Mouse (Mus musculus): ENCODE results near the gene Sgms1.

DNA sequence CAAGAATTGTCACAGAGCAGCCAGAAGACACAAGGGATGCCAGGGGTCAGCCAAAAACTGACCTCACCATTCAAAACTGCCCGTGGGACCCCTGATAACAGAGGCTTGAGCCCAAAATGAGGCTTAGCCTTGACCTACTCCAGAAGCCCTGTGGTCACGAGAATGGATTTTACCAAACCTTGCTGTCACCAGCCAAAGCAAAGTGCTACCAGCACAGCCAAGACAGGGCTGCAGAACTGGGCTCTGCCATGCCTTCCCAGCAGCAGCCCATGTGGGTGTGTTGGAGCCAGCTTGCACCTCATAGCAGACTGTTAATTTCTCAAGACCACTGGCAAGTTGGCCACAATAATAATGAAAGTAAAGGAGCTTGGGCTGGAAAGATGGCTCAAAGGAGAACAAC is 168.5 kb downstream of the Sgms1 start:
- no peak for TF ChIP-seq CTCF (IDR thresholded peaks at IDR 0.05; ENCODE audit: insufficient read depth, low read length)
- no peak for TF ChIP-seq POLR2A (IDR thresholded peaks at IDR 0.05; ENCODE audit: borderline replicate concordance, extremely low read depth, low read depth, low read length)

Data from lung, adult 2 months (tissue).